Mouse (Mus musculus) heart, postnatal 25 days (tissue): ENCODE measurements around the gene Clcnkb. TPM values are rescaled to one million over a fixed set of nuclear protein-coding genes. Genes with fewer than 3 reads are reported as not detected.
A peak's percentile ranks its signal among the peaks of the same experiment; 100 is the strongest.

Experiments used
- DNase-seq: peaks from one replicate; pipeline ENCODE4 v3.0.0; 2022; ENCODE audit warnings: low spot score
- intact Hi-C: fragments of 180-260 bp; cut with DNase I; formaldehyde crosslinking; loops from one replicate; pipeline ENCODE4 v1.15.1; 2025
- total RNA-seq, 2 experiments: library from RNA; stranded (reverse); gene quantifications; 2 replicates each; pipeline ENCODE4 v1.2.3; 2021

Gene Clcnkb
- total RNA-seq, 2 experiments from 2014 or later: 0.60 to 1.5 TPM

DNA sequence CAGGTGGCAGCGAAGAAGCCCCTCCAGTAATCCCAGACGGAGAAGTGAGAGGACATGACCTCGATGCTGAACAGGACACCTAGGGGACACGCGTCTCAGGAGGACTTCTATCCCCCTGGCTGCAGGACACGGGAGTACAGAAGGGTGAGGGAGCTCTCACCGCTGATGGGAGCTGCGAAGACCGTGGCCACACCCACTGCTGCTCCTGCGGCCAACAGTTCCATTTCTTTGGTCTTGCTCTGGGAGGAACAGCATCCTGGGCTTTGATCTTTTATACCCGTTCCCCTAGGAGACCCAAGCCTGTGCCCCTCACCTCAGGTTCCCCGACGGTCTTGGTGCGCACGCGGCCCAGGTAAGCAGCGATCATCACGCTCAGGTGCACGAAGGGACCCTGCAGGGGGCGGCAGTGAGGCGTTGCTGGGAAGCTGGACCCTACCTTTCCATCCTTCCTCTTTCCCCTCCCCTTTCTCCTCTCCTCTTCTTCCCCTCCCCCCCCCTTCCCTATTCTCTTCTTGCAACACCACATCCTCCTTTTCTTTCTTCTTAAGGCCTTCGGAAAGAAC, 4.3 kb downstream of the Clcnkb start:
- no peak for DNase-seq
- intact Hi-C loops: no loop called here

DNA sequence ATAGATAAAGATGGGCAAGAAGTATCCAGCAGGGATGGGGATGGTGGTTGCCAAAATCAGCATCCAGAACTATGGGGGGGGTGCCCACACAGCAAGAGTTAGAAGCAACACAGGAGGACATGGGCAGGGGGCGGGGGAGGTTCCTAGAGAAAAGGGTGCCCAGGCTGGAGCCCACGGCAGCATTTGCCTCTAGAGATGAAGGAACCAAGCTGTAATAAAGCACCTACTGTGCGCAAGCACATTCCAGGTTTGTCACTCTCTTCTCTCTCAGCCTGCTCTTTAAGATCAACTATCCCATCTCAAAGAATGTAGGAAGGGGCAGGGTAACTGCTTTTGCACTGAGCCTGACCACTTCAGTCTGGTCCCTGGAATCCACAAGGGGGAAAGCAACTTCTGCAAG, 7.2 kb downstream of the Clcnkb start:
- intact Hi-C loops: no loop called here
- no peak for DNase-seq

- DNase-seq: no peak
- intact Hi-C loops: loop anchor here (1.0 to 2.0 kb wide), 2 partner anchors 24 to 154 kb away; no protein-coding TSS in a partner anchor
These were observed 9.1 kb downstream of the Clcnkb start for GRCm38 (mm10) chr4:141406516-141407299.

- intact Hi-C loops: no loop called here
- no peak for DNase-seq
These were observed 10.5 kb downstream of the Clcnkb start for GRCm38 (mm10) chr4:141405314-141405622.

GRCm38 (mm10) chr4:141404518-141405313, 11.1 kb downstream of the Clcnkb start:
- peak; percentile 64 for DNase-seq
- intact Hi-C loops: loop anchor here (1.0 kb wide), 1 partner anchor 171 kb away; no protein-coding TSS in a partner anchor

DNA sequence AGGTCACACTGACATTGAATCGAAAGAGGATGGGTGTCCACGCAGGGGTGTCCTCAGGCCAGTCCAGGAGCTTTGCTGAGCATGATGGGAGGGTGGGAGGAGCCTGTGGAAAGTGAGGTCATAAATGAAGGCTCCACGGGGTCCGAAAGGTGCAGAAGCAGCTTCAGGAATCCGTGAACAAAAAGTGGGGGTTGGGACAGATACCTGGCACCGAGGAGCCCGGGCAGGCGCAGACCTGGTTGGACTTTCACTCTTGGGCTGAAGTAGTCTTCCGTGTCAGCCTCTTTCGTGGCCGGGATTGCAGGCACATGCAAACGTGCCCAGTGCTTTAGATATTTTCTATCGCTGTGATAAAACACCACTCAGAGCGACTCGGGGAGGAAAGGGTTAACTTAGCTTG, 15.6 kb downstream of the Clcnkb start:
- DNase-seq: no peak
- intact Hi-C loops: no loop called here

DNA sequence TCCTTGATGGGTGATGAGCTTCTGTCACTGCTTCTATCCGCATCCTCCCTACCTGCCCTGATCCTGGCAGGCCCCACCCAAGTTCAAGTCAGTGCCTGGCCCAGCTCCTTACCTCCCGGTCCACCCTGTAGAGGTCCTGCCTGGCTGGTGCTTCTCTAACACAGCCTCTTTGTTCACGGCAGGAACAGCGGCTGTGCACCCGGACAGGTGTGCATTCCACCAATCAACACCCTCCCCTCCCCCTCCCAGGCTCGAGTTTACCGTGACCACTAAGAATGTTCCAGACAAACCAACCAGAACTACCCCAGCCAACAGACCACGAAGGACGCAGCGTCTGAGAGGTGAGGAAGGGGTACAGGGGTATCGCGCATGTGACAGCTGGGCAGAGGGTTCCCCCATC, 17.3 kb downstream of the Clcnkb start, which contains the start of gene Clcnka:
TSS of gene Clcnka (minus strand) at position 180 of the 400 bp plus-strand sequence.
- intact Hi-C loops: no loop called here
- no peak for DNase-seq

DNA sequence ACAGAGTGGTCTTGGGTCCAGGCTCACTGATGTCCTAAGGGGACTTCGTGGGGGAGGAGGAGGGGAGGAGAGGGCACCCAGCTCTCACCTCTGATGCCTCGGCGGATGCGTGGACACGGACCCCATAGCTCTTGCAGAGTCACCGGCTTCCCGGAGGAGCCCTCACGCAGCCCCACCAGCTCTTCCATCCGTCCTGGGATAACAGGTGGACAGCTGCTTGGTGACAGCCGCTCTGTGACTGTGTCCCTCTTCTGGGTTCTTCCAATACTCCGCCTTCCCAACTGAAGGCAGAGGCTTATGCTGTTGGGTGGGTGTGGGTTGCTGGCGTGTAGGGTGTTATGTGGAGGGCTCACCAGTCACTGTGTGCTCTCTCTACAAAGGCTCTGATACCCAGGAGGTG, 18.0 kb downstream of the Clcnkb start:
- DNase-seq: no peak
- intact Hi-C loops: no loop called here

GRCm38 (mm10) chr4:141394751-141395150, 21.1 kb downstream of the Clcnkb start:
- intact Hi-C loops: no loop called here
- no peak for DNase-seq

DNA sequence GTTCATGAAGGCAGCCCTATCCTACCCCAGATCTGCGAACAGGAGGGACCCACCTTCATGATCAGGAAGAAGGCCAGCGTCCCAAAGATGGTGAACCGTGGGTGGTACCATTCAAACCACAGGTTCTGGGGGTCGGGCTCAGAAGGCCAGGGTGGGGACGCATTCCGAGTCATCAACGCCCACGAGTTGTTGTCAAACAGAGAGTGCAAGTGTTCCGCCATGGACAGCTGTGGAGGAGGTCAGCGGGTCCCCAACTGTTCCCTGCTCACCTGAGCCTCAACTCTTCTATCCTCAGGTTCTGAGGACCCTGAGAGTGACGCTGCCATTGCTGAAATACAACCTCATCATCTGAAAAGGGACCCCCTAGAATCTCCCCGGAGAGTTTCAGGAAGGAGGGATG, 24.5 kb downstream of the Clcnkb start:
- intact Hi-C loops: no loop called here
- DNase-seq: no peak

- intact Hi-C loops: loop anchor here (10.0 kb wide), 1 partner anchor 455 kb away; the partner anchor contains the start of gene Ctrc
- no peak for DNase-seq
These were observed 26.3 kb downstream of the Clcnkb start for GRCm38 (mm10) chr4:141389366-141390150.

GRCm38 (mm10) chr4:141387933-141388332, 27.9 kb downstream of the Clcnkb start:
- DNase-seq: no peak
- intact Hi-C loops: loop anchor here (10.0 kb wide), 1 partner anchor 457 kb away; the partner anchor contains the start of gene Ctrc

DNA sequence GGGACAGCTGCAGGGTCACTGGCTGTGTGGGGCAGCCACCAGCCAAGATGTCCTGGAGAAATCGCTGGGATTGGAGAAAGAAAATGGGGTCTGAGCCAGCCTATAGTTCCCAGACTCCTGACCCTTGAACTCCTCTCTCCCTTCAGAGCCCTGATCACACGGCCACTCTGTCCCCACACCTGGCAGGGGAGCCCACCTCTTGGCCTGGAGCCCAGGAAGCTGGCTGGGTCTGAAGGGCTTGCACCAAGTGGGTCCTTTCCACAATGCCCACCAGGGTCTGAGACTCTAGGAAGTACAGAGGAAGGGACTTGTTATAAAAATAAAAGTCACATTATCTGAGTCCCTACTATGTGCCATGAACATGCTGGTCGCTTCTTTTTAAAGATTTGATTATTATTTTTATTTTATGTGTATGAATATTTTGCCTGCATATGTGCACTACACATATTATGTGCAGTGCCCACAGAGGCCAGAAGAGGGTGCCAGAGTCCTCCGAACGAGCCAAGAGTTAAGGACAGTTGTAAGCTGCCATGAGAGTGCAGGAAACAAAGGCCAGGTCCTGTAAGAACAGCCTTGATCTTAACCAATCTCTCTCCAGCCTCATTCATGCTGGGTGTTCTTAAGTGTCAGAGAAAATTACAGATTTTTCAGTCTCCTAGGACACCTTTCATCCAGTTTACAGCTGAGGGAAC, 28.6 kb downstream of the Clcnkb start:
- DNase-seq: no peak
- intact Hi-C loops: loop anchor here (10.0 kb wide), 1 partner anchor 458 kb away; the partner anchor contains the start of gene Ctrc

GRCm38 (mm10) chr4:141386150-141386549, 29.7 kb downstream of the Clcnkb start:
- no peak for DNase-seq
- intact Hi-C loops: loop anchor here (10.0 kb wide), 1 partner anchor 459 kb away; the partner anchor contains the start of gene Ctrc

DNA sequence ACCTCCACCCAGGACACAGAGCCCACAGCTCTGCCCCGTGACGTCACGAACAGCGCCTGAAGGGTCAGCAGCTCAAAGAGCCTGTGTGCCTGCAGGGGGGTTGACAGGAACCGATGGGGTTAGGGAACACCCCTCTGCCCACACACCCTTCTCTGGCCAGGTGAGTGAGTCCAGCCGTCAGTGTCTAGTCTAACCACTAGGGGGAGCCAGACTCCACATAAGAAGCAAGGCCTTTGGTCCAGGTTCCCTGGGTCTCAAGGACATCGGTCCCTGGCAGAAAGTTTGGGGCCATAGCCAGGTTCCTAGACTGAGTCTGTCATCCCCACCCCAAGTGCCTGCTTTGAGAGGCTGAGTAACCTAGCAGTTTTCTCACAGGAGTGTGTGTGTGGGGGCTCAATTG, 30.5 kb downstream of the Clcnkb start:
- DNase-seq: no peak
- intact Hi-C loops: loop anchor here (10.0 kb wide), 1 partner anchor 460 kb away; the partner anchor contains the start of gene Ctrc

DNA sequence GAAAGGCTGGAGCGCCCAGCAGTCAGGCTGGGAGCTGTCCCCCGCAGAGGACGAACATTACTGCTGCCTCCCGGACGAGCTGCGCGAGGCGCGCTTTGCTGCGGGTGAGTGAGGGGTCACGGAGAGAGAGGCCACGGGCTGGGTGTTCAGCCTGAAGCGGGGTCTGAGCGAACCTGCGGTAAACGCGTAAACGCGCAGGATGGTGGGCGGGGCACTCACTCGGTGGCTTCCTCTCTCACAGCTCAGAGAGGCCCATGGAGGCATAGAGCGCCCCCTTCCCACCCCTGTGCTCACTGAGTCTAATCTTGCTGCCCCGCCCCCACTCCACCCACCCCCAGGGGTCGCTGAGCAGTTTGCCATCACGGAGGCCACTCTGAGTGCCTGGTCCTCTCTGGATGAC, 33.4 kb downstream of the Clcnkb start:
- no peak for DNase-seq
- intact Hi-C loops: loop anchor here (10.0 kb wide), 1 partner anchor 462 kb away; the partner anchor contains the start of gene Ctrc

DNA sequence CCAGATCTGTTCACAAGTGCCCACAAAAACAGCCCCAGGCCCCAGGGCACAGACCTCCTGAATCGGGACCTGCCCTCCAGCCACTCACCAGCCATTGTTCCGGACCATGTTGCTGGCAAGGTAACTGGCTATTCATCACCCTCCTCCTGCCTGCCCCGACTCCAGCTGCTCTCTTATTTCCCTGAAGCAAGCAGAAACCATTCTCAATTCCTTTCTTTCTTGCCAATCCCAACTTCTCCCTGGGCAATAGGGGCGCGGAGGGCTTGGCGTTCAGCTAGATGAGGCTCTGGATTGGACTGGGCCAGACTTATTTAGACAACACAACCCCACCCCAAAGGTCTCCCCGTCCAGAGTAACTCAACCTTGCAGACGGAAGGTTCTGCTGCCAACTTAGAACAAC, 36.1 kb downstream of the Clcnkb start:
- intact Hi-C loops: loop anchor here (10.0 kb wide), 1 partner anchor 465 kb away; the partner anchor contains the start of gene Ctrc
- DNase-seq: no peak

GRCm38 (mm10) chr4:141372426-141372825, 43.4 kb downstream of the Clcnkb start:
- intact Hi-C loops: no loop called here
- DNase-seq: no peak
